Mouse (Mus musculus): ENCODE measurements around the gene Ccnd1. TPM values are rescaled to one million over a fixed set of nuclear protein-coding genes. Genes with fewer than 3 reads are reported as not detected.

Gene Ccnd1
- polyA plus RNA-seq, 1 experiment, result 91.0 TPM

Other genes with a start within 250 kb of the Ccnd1 start
- 6.9 and 12.2 TPM in 2 replicates for gene Ano1, start 188.0 kb downstream of the Ccnd1 start, polyA plus RNA-seq (2012; rRNA removed)
- gene Fgf3, start 101.8 kb downstream of the Ccnd1 start, polyA plus RNA-seq (2012; rRNA removed), result 0.05 TPM in 1 of 2 replicates, not detected in the other
- 0.02 TPM in 1 of 2 replicates, not detected in the other for gene Fgf4, start 92.6 kb downstream of the Ccnd1 start, polyA plus RNA-seq (2012; rRNA removed)
- gene Fgf15, start 43.4 kb downstream of the Ccnd1 start, polyA plus RNA-seq (2012; rRNA removed), result 6.7 and 24.6 TPM in 2 replicates
- gene LTO1, start 24.8 kb downstream of the Ccnd1 start, polyA plus RNA-seq (2012; rRNA removed), result 20.9 and 24.0 TPM in 2 replicates